Mouse (Mus musculus) R1 (cell line): ENCODE measurements around the gene Cyp1a2.
"Not testable (repeated sequence)": the region's sequence is repeated elsewhere in the genome, so short reads cannot be mapped to it uniquely, and the experiment has no call there.

Experiments used
- DNase-seq: peaks from one replicate; pipeline ENCODE4 v3.0.0-alpha.2; 2018; ENCODE audit warnings: low read depth, low spot score

The Cyp1a2 gene

DNA sequence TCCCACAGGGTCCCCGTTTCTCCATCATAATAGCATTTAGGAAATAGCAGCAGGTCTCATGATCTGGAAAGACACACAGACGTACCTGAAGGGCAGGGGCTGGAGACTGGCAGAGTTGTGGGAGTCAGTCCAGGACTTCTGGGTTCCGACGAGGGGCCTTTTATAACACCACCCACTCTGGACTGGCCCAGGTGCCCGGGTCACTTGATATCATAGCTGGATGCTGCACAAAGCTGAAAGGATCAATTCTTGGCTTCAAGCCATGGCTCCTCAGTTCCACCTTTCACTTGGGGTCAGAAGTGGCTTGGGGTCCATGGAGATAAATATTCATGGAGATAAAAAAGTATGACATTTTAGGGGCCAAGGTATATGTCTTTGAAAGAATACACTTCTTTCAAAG is at the start of gene Cyp1a2:
Gene Cyp1a2 (minus strand): TSS at position 184 of the 400 bp plus-strand sequence.
- DNase-seq: no peak

DNA sequence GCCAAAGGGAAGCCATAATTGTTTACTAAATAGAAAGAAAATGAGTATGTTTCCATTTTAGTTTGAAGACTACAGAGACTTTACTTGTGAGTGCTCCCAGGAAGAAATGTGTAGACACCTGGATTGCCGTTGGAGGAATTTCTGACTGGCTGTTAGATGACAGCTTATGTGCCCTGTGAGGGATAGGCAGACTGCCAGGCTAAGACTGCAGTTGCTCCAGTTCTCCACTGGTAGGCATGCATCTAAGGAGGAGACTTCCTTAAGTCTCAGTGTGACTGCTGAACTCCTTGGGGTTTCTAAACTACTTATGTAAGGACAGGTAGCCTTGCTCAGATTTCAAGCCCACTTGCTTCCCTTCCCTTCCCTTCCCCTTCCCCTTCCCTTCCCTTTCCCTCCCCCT is 44.8 kb upstream of the Cyp1a2 start:
- DNase-seq: peak; percentile 48

DNA sequence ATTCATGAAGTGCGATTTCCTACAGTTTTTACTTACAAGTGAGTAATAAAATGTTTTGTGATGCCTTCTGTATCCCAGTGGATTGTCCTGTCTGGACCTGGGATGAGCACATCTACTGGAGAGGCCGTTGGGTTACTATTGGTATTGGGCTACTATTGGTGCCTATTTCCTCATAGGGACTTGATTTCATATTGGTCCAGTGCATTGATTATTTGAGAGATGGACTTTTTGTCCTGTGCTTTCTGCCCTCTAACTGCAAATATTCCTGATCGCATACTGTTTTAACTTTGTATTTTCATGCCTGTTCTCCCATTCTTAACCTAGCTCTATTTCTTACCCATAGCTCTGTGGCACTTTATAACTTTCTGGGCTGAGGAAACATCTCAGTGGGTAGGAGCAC is 41.2 kb upstream of the Cyp1a2 start:
- no peak for DNase-seq

DNA sequence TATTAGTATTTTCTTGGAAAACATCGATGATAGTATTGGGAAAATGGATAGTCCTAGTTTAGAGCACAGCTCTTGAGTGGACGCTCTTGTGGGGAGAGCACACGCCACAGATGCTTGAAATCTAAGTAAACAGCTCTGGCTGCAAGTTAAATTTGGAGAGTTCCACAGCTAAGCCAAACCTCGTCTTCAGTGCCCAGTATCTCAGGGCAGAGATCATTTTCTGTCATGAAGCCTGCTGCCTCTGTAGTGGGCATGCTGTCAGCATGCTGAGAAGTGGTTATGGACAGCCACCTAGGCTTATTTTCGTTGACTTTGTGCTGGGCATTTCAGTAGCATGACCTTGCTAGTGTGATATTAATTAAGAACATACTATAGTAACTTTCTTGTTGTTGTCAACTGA is 40.3 kb upstream of the Cyp1a2 start:
- DNase-seq: no peak

GRCm38 (mm10) chr9:57723315-57723715 is 39.8 kb upstream of the Cyp1a2 start:
- no peak for DNase-seq

DNA sequence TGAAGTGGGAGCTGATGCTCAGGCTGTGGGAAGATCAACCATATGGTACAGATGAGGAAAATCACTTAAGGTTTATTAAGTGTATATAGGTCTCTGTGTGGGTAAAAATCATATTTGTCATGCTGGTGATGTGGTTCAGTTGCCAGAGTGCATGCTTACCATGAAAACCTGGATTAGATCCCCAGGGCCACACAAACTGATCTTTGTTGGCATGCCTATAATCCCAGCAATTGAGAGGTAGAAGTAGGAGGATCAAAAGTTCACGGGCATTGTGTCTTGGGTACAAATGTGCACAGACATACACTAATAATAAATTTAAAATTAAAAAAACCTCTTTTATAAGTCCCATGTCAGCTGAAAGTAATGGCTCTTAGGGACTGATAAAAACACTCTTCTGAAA is 38.9 kb upstream of the Cyp1a2 start:
- no peak for DNase-seq

DNA sequence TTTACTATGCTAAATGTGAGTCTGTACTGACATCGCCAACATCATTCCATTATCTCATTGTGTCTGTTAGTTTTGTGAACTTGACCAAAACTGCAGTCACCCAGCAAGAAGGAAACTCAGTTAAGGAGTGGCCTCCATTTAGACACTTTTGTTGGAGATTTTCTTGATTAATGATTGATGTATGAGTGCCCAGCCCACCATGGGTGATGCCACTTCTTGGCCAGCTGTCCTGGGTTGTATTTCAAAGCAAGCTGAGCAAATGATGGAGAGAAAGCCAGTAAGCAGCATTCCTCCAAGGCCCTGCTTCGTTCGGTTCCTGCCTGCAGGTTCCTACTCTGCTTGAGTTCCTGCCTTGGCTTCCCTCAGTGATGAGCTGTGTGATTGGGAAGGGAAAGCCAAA is 37.2 kb upstream of the Cyp1a2 start:
- DNase-seq: no peak

- no peak for DNase-seq
Measured at GRCm38 (mm10) chr9:57718408-57718807, 34.9 kb upstream of the Cyp1a2 start.

- peak; percentile 79 for DNase-seq
Measured at GRCm38 (mm10) chr9:57712194-57712593, 28.7 kb upstream of the Cyp1a2 start.

DNA sequence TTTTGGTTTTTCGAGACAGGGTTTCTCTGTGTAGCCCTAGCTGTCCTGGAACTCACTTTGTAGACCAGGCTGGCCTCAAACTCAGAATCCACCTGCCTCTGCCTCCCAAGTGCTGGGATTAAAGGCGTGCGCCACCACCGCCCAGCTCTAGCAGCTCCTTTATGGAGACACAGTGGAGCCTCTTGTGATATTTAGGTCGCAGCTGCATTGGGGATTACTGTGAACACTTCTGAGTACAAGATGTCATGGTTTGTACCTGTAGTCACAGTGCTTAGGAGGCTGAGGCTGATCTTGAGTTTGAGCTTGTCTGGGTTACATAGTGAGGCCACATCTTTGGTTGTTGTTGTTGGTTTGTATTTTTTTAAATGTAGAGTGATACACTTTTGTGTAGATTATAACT is 26.7 kb upstream of the Cyp1a2 start:
- not testable (repeated sequence) for DNase-seq

DNA sequence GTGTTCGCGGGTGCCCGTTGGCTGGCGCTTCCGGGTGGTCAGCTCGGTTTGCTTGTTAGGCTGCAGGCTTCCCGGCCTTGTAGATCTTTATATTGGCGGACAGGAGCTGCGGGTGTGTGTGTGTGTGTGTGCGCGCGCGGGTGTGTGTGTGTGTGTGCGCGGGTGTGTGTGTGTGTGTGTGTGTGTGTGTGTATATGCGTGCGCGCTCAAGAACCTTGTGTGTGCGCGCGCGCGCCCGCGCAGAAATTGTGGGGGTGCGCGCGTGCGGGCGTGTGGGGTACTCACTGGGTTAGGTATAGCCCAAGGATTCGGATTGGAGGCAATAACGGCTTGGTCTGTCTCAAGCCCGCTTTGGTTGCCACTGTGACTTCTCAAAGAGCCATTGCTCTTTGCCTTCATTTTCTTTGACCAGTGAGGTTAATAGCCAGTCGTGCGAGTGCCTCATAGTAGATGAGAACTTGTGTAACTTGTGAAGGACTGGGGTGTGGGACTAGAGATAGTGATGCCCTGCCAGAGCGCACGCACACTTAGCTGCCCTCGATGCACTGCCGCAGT is 25.3 kb upstream of the Cyp1a2 start:
- DNase-seq: peak; percentile 66

GRCm38 (mm10) chr9:57708068-57708719 is 24.7 kb upstream of the Cyp1a2 start, which contains the start of gene Edc3:
Gene Edc3 (plus strand): TSS chr9:57708540.
- peak; percentile 93 for DNase-seq

DNA sequence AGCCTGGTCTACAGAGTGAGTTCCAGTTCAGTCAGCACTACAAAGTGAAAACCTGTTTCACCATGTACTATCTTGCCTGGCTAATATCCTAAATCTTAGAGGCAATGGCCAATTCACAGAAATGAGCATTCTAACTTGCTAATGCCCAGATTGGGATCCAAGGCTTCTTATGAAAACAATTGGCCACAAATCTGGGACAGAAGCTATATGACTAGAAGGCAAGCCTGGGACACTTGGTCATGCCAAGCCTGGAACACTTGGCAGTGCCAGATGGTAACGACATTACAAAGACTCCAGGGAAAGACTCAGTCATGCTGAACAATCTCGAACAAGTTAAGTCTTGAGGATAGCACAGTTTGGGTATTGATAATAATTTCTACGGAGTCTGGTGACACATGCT is 23.0 kb upstream of the Cyp1a2 start:
- no peak for DNase-seq

GRCm38 (mm10) chr9:57698466-57699150 is 15.1 kb upstream of the Cyp1a2 start:
- no peak for DNase-seq

DNA sequence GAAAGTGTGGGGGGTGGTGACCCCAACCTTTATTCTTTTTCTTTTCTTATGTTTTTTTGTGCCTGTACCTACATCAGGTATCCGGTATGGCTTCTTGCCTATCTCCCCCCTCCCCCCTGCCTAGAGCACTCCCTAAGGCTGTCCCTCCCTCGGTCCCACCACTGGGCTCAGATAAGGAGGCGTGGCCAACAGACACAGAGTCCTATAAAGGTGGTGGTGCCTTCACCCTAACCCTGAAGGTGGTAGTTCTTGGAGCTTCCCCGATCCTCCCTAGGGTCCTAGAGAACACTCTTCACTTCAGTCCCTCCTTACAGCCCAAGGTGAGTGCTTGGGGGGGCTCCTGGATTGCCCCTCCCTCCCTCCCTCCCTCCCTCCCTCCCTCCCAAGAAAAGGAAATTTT is 13.9 kb upstream of the Cyp1a2 start:
- peak; percentile 37 for DNase-seq

GRCm38 (mm10) chr9:57696380-57697285 is 13.1 kb upstream of the Cyp1a2 start:
- peak; percentile 55 for DNase-seq

- DNase-seq: no peak
Measured at GRCm38 (mm10) chr9:57694108-57694507, 10.6 kb upstream of the Cyp1a2 start.

DNA sequence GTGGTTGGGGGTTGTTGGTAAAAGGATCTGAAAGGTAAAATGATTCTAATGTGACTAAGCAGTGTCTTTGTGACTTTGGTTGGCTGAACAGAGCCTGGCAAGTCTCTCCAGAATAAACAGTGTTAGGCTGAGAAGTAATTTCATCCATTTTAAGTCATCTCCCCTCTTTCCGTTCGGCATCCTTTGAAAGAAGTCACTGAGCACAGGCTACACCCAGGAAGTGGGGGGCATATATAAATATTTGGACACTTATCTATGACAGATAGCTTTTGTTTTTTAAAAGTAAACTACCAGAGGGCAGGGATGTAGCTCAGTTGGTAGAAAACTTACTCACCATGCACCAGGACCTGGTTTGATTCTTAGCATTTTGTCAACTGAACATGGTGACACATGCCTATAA is 5.1 kb upstream of the Cyp1a2 start:
- DNase-seq: no peak

GRCm38 (mm10) chr9:57688158-57688557 is 4.7 kb upstream of the Cyp1a2 start:
- DNase-seq: peak; percentile 79

DNA sequence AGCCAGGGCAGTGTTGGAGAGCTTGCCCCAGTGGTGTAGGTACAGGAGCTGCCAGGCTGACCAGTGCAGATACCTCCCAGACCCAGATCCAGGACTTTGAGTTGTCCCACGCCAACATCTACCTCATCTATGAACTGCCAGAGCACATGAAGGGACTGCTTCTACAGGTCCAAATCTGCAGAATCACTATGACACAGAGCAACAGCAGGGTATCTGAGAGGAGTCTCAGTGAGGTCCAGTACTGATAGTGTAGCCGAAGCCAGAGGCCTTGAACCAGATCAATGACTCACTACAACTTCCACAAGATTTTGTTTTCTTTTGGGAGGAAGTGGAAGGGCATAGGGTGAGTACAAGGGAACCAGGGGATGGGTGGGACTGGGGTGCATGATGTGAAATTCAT is 4.2 kb upstream of the Cyp1a2 start, which contains the start of gene Cyp1a1:
Gene Cyp1a1 (plus strand): TSS at position 178 of the 400 bp plus-strand sequence.
- DNase-seq: no peak

- no peak for DNase-seq
Measured at GRCm38 (mm10) chr9:57686011-57686410, 2.5 kb upstream of the Cyp1a2 start.

- peak; percentile 31 for DNase-seq
Measured at GRCm38 (mm10) chr9:57681411-57681810, 2.1 kb downstream of the Cyp1a2 start.
